Mouse (Mus musculus): ENCODE results near the gene B9d2. TPM values are rescaled to one million over a fixed set of nuclear protein-coding genes. Genes with fewer than 3 reads are reported as not detected.

B9d2 gene
- 10 to 100 TPM; 24.0 to 24.8 TPM for total RNA-seq (2023)

DNA sequence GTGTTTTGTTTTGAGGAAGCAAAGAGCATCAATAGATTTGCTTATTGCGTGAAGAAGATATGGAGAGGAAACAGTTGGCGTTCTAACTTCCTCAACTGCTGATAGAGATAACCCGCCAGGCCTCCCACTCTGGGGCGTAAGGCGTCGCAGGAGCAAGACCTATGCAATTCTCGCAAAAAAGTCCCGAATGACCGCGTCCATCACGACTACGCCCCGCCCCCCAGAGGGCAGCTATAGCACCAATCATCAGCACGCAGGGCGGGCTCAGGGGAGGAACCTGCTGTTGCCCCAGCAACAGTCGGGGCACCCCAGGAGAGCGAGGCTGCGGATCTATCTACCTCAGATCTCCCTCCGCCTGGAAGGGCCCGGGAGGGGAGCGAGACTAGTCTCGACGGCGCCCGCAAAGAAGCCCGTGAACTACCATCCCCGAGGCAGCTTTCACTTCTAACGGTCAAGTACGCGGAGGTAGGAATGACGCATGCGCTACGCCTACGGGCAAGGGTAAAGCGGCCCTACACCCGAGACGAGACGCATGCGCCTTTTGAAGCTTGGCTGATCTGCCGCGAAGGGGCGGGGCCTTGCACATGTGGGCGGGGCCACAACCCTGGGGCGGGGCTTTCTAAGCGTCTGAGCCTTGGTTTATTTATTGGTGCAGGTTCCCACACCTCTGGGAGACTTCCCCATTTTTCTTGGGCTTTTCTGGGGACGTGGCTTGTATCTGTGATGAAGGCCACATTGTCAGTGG lies at the start of gene B9d2:
Gene B9d2 (plus strand): TSS at position 267 of the 745 bp plus-strand sequence.

DNA sequence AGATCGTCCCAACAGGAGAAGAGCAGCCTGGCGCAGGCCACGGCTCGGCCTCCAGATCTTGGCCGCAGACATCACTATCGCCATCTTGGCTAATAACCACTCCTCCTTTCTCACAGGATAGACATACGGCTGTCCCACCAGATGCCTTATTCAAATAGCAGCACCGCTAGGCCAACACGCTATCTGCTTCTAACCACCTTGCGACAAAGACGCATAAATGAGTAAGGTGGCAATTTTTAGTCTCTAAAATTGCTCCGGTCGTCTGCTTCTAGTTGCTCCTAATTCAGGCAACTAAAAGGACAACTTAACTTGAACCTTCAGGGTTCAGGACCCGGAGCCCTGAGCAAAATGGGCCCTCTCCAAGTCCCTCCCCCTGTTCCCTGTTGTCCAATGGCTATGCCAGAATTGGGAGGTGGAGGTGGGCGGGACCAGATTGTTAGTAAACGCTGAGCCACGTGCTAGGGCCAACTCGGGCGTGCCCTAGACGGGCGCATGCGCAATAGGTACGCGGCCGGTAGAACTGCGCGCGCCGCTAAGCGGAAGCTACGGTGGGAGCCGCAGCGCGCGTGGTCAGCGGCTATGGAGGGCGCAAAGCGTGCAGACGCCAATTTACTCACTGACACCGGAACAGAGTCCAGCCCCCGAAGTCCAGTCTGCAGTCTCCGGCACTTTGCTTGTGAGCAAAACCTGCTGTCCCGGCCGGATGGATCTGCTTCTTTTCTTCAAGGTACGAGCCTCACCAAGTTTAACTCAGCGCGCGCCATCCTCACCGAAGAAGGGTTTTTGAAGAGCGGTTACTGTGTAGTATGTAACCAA lies 21.7 kb upstream of the B9d2 start, which contains the start of the genes Bckdha and Exosc5:
Gene Bckdha (minus strand): TSS at position 325 of the 816 bp plus-strand sequence.
Gene Exosc5 (plus strand): TSS at position 508 of the 816 bp plus-strand sequence.

DNA sequence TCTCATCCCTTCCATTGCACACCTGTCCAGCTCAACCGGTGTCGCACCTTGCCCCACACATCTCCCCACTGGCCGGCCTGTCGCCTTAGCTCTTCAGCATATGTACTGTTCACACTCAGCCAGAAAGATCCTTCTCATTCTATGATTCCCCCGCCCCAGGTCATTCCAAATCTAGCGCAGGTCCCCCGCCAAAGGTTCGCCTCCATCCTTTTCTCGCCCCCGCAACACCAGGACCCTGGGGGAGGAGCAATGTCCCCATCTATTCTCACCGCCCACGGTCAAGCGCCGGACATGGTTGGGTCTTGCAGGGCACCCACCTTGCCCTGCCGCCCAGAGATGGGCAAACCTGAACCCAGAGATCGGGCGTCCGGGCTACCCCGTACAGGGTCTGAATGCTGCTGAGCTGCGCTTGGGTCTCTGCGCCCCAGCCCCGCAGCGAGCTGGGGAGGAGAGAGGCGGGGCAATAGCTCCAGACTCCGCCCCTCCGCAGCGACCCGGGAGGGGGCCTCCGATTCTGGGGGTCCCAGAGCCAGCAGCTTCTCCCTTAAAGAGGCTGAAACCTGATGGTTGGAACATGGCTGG lies 5.8 kb upstream of the B9d2 start, which contains the start of gene Tmem91:
Gene Tmem91 (minus strand): TSS at position 448 of the 582 bp plus-strand sequence.

DNA sequence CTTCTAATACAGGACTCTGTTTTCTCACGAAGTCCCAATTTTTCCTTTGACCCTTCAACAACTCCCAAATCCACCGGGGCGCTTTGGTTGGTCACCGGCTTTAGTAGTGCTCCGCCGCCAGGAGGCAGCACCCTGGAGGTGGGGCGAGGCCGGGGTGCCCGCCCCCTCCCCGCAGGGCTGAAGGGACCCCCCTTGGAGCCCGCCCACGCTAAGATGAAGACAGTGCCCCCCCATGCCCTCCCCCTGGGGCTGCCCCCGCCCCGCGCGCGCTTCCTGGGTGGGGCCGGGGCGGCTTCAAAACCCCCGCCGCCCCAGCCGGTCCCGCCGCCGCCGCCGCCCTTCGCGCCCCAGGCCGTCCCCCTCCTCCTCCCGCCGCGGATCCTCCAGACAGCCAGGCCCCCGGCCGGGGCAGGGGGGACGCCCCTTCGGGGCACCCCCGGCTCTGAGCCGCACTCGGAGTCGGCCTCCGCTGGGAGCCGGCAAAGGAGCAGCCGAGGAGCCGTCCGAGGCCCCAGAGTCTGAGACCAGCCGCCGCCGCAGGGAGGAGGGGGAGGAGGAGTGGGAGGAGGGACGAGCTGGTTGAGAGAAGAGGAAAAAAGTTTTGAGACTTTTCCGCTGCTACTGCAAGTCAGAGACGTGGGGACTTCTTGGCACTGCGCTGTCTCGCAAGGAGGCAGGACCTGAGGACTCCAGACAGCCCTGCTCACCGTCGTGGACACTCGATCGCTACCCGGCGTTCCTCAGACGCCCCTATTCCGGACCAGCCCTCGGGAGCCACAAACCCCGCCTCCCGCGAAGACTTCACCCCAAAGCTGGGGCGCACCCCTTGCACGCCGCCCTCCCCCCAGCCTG lies 6.3 kb downstream of the B9d2 start, which contains the start of gene Tgfb1:
Gene Tgfb1 (plus strand): TSS at position 323 of the 852 bp plus-strand sequence.

DNA sequence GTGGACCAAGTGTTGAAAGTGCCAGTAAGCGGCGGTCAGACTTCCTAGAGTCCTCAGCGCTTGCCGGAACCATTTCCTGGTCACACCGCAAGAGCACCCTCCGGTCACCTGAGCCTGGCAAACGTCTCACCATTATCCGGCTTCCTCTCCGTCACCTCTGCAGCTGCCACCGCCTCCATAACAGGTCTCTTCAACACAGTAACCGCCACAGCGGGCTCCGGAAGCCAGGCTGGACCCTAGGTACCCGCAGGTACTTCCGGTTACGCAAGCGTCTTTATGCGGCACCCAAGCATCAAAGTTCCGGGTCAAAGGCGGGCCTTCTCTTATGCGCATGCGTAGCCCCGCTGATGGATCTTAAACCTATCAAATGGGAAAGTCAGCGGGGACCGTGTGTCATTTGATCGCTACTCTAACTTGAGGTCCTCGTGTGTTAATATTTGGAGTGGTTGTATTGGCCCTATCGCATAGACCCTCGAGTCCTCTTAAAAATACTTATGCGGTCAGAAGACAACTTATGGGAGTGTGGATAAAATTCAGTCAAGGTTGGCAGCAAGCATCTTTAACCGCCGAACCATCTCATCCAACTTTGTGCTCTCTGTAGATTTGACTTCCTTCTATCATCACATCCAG lies 38.3 kb downstream of the B9d2 start, which contains the start of gene Ccdc97:
Gene Ccdc97 (minus strand): TSS at position 301 of the 630 bp plus-strand sequence.

Other genes with a start within 250 kb of the B9d2 start
- under 1 TPM; 0.96 to 0.98 TPM for gene Ceacam1, start 203.2 kb upstream of the B9d2 start, total RNA-seq (2023)
- gene Ceacam2, start 140.9 kb upstream of the B9d2 start, total RNA-seq (2023) = not detected
- gene Erich4, start 64.9 kb upstream of the B9d2 start, total RNA-seq (2023) = under 1 TPM in 1 of 2 experiments, not detected in 1; 0.65 TPM
- 10 to 100 TPM; 61.9 to 63.2 TPM for gene Dmac2, start 61.4 kb upstream of the B9d2 start, total RNA-seq (2023)
- gene B3gnt8, start 54.1 kb upstream of the B9d2 start, total RNA-seq (2023) = 1 to 10 TPM in 1 of 2 experiments, under 1 TPM in 1; 0.86 to 1.0 TPM
- gene Bckdha, start 21.8 kb upstream of the B9d2 start, total RNA-seq (2023) = 10 to 100 TPM; 23.2 to 24.9 TPM
- 10 to 100 TPM; 61.8 to 67.1 TPM for gene Exosc5, start 21.6 kb upstream of the B9d2 start, total RNA-seq (2023)
- under 1 TPM in 1 of 2 experiments, not detected in 1; 0.35 TPM for gene Tmem91, start 5.6 kb upstream of the B9d2 start, total RNA-seq (2023)
- gene Tgfb1, start 6.2 kb downstream of the B9d2 start, total RNA-seq (2023) = 100 to 1,000 TPM; 147 to 150 TPM
- 100 to 1,000 TPM; 106 to 113 TPM for gene Ccdc97, start 38.3 kb downstream of the B9d2 start, total RNA-seq (2023)
- 100 to 1,000 TPM; 223 to 229 TPM for gene Hnrnpul1, start 74.0 kb downstream of the B9d2 start, total RNA-seq (2023)
- 1 to 10 TPM; 7.6 to 9.4 TPM for gene Axl, start 107.9 kb downstream of the B9d2 start, total RNA-seq (2023)
- 10 to 100 TPM in 1 of 2 experiments, 1 to 10 TPM in 1; 8.5 to 11.1 TPM for gene Cyp2s1, start 136.1 kb downstream of the B9d2 start, total RNA-seq (2023)
- not detected for gene Cyp2b10, start 216.8 kb downstream of the B9d2 start, total RNA-seq (2023)

All from T-cell, adult 66 days (primary cell).